Mouse (Mus musculus) forebrain, embryonic 12.5 days (tissue): ENCODE data around the gene Pip4k2a. TPM values are rescaled to one million over a fixed set of nuclear protein-coding genes. Genes with fewer than 3 reads are reported as not detected.

ENCODE experiments used
- ATAC-seq: fragments of 200-750 bp; cut with Nextera tagmentation; 2 replicates; pipeline ENCODE4 v1.8.0; 2017; ENCODE audit warnings: moderate TSS enrichment; ENCODE audit not compliant: low FRiP score
- H3K27ac ChIP-seq: fragments of 300-500 bp; sonication (generic); 2 replicates; pipeline ENCODE4 v1.5.1; 2016; ENCODE audit warnings: mild to moderate bottlenecking
- H3K27me3 ChIP-seq: fragments of 300-500 bp; sonication (generic); 2 replicates; pipeline ENCODE4 v1.6.1; 2016; ENCODE audit warnings: mild to moderate bottlenecking
- H3K36me3 ChIP-seq: fragments of 300-500 bp; sonication (generic); replicated peaks from 2 replicates; pipeline ENCODE4 v1.6.1; 2016; ENCODE audit warnings: mild to moderate bottlenecking
- H3K4me1 ChIP-seq: fragments of 300-500 bp; sonication (generic); 2 replicates; pipeline ENCODE4 v1.6.1; 2016
- H3K4me2 ChIP-seq: fragments of 300-500 bp; sonication (generic); 2 replicates; pipeline ENCODE4 v1.6.1; 2016; ENCODE audit warnings: mild to moderate bottlenecking, moderate library complexity
- H3K4me3 ChIP-seq: fragments of 300-500 bp; sonication (generic); replicated peaks from 2 replicates; pipeline ENCODE4 v1.5.1; 2016; ENCODE audit warnings: mild to moderate bottlenecking
- H3K9ac ChIP-seq: fragments of 300-500 bp; sonication (generic); 2 replicates; pipeline ENCODE4 v1.6.1; 2016; ENCODE audit warnings: mild to moderate bottlenecking
- H3K9me3 ChIP-seq: fragments of 300-500 bp; sonication (generic); 2 replicates; pipeline ENCODE4 v1.6.1; 2016
- WGBS: fragments of 180-500 bp; shearing (Covaris S2); methylation state at CpG from one replicate; pipeline ENCODE4 v1.1.7; 2016; 5-methylcytosine and 5-hydroxymethylcytosine counted together
- polyA plus RNA-seq: library from polyadenylated mRNA; unstranded; fragments of >200 nt; fragmentation: Nextera tagmentation; extraction: Ambion mirVana; gene quantifications from 2 replicates; pipeline ENCODE4 v1.2.1, GENCODE M21; 2016

Gene Pip4k2a
- polyA plus RNA-seq, 1 experiment from 2014 or later: 9.1 TPM

DNA sequence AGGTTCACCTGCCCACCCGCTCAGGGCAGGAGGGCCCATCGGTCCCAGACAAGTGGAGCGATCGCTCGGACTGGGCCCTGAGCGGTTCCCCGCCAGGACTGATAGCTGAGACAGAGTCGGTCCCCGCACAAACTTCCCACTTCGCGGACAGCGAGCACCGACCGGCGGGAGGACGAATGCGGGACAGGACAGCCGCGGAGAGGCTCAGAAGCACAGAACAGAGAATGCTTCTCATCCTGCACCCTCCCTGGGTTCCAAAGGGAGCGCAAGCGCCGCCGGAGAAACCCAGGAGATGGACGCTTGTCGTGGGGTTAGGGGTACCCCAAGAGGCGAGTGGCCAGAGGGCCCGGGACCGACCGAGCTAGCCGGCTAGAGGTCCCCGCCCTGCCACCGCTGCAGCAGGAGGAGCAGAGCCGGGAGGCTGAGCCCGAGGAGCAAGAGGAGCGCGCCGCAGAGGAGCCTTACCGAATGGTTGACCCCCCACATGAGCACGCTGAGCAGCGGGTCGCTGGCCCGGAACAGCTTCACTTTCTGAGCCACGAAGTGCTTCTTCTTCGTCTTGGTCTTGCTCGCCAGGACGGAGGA, 447 bp downstream of the Pip4k2a start:
- H3K4me1 ChIP-seq: peaks cover 15% of the 10 kb centered on the region
- under 1% methylated on average over 46 of the region's 46 CpGs for WGBS
- H3K27me3 ChIP-seq: peaks cover 18% of the 10 kb centered on the region; the same call in 1 of the 2 replicates
- H3K4me3 ChIP-seq: peak overlapping the region; percentile 75
- H3K9ac ChIP-seq: peak overlapping the region; percentile 79
- H3K36me3 ChIP-seq: no peaks in the 10 kb centered on the region
- H3K9me3 ChIP-seq: no peaks in the 10 kb centered on the region
- H3K4me2 ChIP-seq: peak overlapping the region; percentile 94
- ATAC-seq: peak; percentile 67
- H3K27ac ChIP-seq: peak overlapping the region; percentile 94

DNA sequence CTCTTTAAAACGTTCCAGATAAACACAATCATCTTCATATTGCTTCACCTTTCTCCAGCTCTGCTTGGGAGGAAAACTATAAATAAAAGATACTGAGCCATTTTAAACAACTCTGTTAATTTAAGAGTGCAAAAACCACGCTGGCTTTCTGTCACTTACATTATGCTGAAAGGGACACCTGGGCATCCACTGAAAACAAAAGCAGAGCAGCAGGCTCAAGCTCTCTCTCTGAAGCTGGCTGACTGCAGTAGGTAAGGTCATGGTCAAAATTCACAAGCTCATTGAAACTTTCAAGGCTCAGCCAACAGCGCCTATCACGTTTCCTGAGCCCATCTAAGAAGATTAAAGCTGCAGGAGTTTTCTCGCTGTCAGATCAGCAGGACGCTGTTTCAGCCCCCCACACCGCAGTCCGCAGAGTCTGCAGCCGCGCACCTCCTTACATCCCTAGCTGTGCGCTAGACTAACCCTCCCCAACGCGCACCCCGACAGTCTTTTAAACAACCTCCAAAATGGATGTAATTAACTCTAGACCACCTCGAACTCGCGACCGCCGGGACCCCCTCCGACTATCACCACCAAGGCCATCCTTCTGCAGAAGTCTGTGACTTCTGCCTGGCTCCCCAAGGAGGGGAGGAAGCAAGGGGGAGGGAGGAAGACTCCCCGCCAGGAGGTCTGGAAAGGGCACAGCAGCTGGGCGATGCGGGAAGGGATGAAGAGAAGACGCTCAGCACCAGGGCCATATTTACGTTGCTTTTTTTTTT, 1.3 kb downstream of the Pip4k2a start:
- under 1% methylated on average over 25 of the region's 25 CpGs for WGBS
- Histone ChIP-seq H3K27me3 (peaks cover 18% of the 10 kb centered on the region; the same call in 1 of the 2 replicates), H3K4me3 (peak overlapping the region; percentile 75), H3K27ac (no peak overlapping the region), H3K36me3 (no peaks in the 10 kb centered on the region), H3K9me3 (no peaks in the 10 kb centered on the region), H3K4me2 (peak overlapping the region; percentile 94), H3K4me1 (peaks cover 15% of the 10 kb centered on the region), H3K9ac (peak overlapping the region; percentile 79)
- ATAC-seq: no peak

DNA sequence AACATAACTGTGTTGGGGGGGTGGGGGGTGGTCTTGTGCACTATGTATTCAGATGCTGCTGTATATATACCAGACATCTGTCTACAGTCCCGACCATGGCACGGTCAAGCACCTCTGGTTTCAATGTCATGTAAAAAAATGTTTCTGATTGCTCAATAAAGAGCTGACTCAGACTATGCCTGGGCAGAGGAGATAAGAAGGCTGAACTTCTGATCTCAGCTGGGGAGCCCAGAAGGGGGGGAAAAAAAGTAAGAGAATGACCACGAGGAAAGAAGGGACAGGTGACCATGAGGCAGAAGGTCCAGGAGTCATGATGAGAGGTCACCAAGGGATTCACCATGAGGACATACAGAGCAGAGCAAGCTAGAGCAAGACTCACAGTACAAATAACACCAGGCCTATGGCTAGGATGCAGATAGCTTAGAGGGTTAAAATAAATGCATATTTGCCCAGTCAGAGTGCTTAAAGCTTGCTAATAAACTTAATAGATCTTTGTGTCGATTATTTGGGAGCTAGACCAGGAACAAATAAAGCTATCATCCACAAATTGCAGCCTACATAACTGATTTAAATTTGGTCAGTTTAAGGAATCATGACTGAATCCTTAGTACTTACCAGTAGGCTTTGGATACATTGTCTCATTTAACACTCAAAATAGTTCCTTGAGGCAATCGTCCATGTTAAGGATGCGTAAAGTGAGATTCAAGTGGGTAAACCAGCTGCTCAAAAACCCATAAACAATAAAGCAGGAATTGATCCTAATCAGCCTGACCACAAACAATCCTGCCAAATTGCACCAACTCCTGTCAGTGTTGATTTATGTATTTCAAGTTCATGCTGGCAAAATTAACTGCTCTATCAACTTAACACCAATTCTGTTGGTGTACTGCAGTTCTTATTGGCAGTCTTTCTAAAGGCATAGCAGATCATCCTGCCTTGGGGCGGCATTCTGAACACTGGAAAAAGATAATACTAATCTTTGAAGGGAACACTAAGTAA, 5.1 kb downstream of the Pip4k2a start:
- Histone ChIP-seq H3K4me3 (no peak overlapping the region), H3K27ac (no peak overlapping the region), H3K36me3 (no peaks in the 10 kb centered on the region), H3K4me1 (peaks cover 15% of the 10 kb centered on the region), H3K4me2 (no peak overlapping the region), H3K27me3 (0 out of 2 replicates have a peak, but pooled peaks cover 6% of the 10 kb centered on the region), H3K9ac (no peak overlapping the region), H3K9me3 (peaks cover under 1% of the 10 kb centered on the region; the same call in 1 of the 2 replicates)
- ATAC-seq: no peak
- 84% methylated on average over 7 of the region's 7 CpGs for WGBS

DNA sequence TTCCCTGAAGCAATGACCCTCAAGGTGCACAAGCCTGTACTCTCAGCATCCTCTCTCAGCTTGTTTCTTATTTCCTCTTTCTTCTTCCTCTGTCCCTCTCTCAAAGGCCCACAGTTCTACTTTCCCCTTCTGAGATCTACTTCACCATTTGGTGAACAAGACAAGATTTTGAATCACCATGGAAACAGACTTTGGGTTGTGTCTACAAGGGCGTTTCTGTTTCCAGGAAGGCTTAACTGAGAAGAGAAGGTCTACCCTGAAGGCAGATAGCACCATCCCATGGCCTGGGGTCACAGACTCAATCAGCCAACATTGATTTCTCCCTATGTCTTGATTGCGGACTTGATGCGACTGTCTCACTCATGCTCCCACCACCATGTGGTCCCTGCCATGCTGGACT, 9.0 kb downstream of the Pip4k2a start:
- peaks cover 6% of the 10 kb centered on the region; the same call in 1 of the 2 replicates for H3K9me3 ChIP-seq
- no peak overlapping the region for H3K4me3 ChIP-seq
- WGBS: 86% methylated on average over 3 of the region's 3 CpGs
- no peak overlapping the region for H3K27ac ChIP-seq
- H3K9ac ChIP-seq: no peak overlapping the region
- ATAC-seq: no peak
- H3K36me3 ChIP-seq: no peaks in the 10 kb centered on the region
- H3K4me1 ChIP-seq: no peaks in the 10 kb centered on the region
- H3K4me2 ChIP-seq: no peak overlapping the region
- no peaks in the 10 kb centered on the region for H3K27me3 ChIP-seq

DNA sequence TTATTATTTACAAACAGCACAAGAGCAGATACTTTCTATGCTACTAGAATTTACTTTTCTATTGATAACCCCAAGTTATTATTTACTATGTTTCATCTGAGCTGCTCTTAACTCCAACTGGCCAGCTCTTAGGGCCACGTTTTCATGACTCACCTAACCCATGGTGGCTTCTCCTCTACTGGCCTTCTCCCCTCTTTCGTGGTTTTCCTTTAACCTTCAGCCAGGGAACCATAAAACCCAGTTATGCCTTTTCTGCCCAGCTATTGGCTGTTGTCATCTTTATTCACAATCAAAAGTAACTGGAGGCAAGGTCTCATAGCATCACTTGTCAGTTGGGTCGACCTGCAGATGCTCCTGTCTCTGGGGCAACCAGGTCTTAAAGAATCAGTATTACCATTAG, 12.4 kb downstream of the Pip4k2a start:
- no peak overlapping the region for H3K4me3 ChIP-seq
- no peaks in the 10 kb centered on the region for H3K36me3 ChIP-seq
- WGBS: 83% methylated on average over 3 of the region's 3 CpGs
- no peak overlapping the region for H3K4me2 ChIP-seq
- peaks cover 6% of the 10 kb centered on the region; the same call in 1 of the 2 replicates for H3K9me3 ChIP-seq
- H3K27me3 ChIP-seq: no peaks in the 10 kb centered on the region
- H3K4me1 ChIP-seq: 0 out of 2 replicates have a peak, but pooled peaks cover 3% of the 10 kb centered on the region
- H3K27ac ChIP-seq: no peak overlapping the region
- ATAC-seq: no peak
- no peak overlapping the region for H3K9ac ChIP-seq

DNA sequence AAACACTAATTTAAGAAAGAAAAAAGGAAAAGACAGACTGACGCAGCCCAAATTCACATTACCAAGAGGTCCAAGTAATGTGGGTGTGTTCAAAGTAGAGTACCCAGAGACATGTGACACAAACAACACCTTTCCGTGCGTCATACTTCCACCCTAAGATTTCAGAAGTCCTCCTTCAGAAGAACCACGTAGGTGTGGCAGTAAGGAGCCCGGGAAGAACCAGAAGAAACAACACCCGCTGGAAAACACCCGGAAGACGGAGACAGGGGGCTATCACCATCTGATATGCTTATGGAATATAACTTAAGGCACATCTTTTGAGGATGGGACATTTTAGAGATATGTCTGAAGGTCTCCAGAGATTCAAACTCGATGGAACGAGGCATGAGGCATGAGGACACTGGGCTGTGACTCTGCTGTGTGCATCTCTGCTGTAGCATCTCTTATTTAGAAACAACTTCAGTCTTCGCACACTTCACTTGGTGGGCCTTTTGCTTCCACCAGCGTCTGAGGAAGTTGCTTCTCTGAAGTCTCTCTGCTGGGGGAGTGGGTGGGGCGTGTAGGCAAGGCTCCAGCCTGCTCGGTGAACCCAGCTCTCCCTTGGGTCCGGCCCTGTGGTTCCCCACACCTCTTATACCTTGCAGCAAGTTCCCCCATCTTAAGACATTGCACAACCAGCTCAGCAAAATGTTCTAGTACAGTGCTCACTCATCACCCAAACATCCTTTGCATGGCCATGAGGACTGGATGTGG, 13.7 kb downstream of the Pip4k2a start:
- H3K4me3 ChIP-seq: no peak overlapping the region
- WGBS: 95% methylated on average over 15 of the region's 15 CpGs
- peaks cover 6% of the 10 kb centered on the region; the same call in 1 of the 2 replicates for H3K9me3 ChIP-seq
- ATAC-seq: no peak
- no peaks in the 10 kb centered on the region for H3K27me3 ChIP-seq
- 0 out of 2 replicates have a peak, but pooled peaks cover 3% of the 10 kb centered on the region for H3K4me1 ChIP-seq
- no peaks in the 10 kb centered on the region for H3K36me3 ChIP-seq
- H3K27ac ChIP-seq: no peak overlapping the region
- no peak overlapping the region for H3K4me2 ChIP-seq
- no peak overlapping the region for H3K9ac ChIP-seq

DNA sequence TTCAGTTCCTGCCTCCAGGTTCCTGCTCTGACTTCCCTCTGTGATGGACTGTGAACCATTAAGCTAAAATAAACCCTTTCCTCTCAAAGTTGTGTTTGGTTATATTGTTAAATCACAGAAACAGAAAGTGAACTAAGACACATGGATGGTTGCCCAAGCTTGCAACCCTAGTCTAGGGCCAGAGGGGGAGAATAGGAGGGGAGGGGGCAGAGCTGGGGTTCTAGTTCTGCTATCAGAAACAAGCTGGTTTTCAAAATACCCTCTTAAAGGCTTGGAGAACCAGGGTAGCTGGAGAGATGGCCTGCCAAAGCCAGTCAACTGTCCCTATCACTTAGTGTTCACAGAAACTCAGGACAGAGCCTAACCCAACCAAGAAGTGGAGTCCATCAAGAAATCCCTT, 14.4 kb downstream of the Pip4k2a start:
- Histone ChIP-seq H3K36me3 (no peaks in the 10 kb centered on the region), H3K27ac (no peak overlapping the region), H3K9me3 (peaks cover 6% of the 10 kb centered on the region; the same call in 1 of the 2 replicates), H3K27me3 (no peaks in the 10 kb centered on the region), H3K4me1 (0 out of 2 replicates have a peak, but pooled peaks cover 3% of the 10 kb centered on the region), H3K9ac (no peak overlapping the region), H3K4me3 (no peak overlapping the region), H3K4me2 (no peak overlapping the region)
- ATAC-seq: no peak

DNA sequence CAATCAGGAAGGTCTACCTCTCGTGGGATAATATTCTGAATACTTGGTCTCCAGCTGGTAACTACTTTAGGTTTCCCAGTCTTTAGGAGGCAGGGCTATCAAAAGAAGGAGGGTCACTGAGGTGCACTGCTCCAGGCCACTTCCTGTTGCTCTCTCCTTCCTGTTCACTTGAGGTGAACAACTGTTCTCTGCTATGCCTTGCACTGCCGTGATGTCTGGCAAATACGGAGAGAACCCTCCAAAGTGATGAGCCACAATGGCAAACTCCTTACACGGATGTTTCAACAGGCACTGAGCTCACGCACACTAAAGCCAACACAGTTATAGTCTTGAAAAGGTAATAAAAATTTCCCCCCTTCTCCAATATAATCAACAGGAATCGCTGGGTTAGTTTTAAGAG, 15.3 kb downstream of the Pip4k2a start:
- H3K4me2 ChIP-seq: no peak overlapping the region

DNA sequence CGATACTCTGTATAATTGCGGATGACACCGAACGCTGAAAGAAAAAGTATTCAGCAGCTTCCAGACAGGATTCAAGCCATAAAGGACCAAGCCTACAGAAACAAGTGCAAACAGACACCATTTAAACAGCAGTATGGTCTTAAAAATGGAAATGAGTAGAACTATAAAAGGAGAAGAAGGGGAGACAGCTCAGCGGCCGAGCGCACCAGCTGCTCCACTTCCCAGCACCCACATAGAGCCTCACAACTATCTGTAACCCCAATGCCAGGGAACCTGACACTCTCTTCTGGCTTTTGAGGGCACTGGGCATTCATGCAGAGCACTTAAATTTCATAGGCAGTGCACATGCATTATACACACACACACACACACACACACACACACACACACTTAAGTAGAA, 18.3 kb downstream of the Pip4k2a start:
- peaks cover 7% of the 10 kb centered on the region for H3K4me1 ChIP-seq
- H3K4me3 ChIP-seq: no peak overlapping the region
- WGBS: 79% methylated on average over 7 of the region's 7 CpGs
- no peaks in the 10 kb centered on the region for H3K27me3 ChIP-seq
- H3K4me2 ChIP-seq: no peak overlapping the region
- no peak overlapping the region for H3K9ac ChIP-seq
- no peaks in the 10 kb centered on the region for H3K36me3 ChIP-seq
- no peak for ATAC-seq
- H3K9me3 ChIP-seq: no peaks in the 10 kb centered on the region
- no peak overlapping the region for H3K27ac ChIP-seq

More for the DNA sequence above, 15.3 kb downstream of the Pip4k2a start:
- Histone ChIP-seq H3K27me3 (no peaks in the 10 kb centered on the region), H3K27ac (no peak overlapping the region), H3K9me3 (peaks cover 3% of the 10 kb centered on the region; the same call in 1 of the 2 replicates), H3K4me1 (0 out of 2 replicates have a peak, but pooled peaks cover 3% of the 10 kb centered on the region), H3K4me3 (no peak overlapping the region), H3K36me3 (no peaks in the 10 kb centered on the region), H3K9ac (no peak overlapping the region)
- 76% methylated on average over 6 of the region's 6 CpGs for WGBS
- ATAC-seq: no peak

DNA sequence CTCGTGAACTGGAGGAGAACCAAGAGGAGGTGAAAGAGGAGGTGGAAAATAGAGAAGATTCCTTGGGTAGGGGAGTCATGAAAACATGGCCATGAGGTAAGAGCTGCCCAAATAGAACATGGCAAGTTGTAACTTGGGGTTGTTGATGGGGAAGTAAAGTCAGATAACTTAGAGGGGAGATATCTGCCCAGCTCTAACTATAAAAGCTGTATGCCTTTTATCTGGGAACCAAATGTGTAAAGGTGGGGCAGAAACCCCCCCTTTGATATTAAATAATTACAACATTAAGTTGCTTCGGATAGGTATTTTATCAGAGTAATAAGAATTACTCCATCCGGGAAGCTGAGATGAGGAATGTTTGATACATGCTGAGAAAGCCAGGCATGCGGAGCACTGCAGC, 18.9 kb downstream of the Pip4k2a start:
- Histone ChIP-seq H3K27me3 (no peaks in the 10 kb centered on the region), H3K36me3 (no peaks in the 10 kb centered on the region), H3K4me1 (peaks cover 7% of the 10 kb centered on the region), H3K4me3 (no peak overlapping the region), H3K27ac (no peak overlapping the region), H3K9me3 (no peaks in the 10 kb centered on the region), H3K4me2 (no peak overlapping the region), H3K9ac (no peak overlapping the region)
- WGBS: 83% methylated on average over 4 of the region's 4 CpGs
- ATAC-seq: no peak

DNA sequence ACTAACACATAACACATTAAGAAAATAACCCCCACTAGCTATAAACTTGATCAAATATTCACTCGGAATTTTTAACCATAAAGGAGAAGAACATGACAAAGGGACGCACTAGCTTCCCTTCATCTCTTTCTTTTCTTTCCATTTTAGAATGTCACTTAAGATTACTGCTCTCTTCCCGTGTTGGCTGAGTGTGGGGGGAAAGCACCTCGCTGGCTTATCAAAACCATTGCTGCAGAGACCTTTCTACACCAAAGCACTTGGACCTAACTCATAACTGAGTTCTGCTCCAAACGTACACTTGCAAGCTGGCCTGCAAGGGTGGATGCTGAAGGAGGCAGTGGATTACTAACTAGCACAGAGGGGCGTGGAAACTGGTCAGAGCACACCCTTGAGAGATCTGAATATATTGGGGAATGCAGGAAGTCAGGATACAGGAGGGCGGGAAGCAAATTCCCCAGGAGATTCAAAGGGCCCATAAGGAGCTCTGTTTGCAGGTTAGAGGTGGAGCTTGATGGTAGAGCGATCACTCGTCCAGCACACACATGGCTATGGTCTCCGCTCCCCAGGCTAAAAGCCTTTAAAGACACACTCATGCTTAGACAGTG, 20.6 kb downstream of the Pip4k2a start:
- Histone ChIP-seq H3K4me1 (peaks cover 7% of the 10 kb centered on the region), H3K4me3 (no peak overlapping the region), H3K9ac (no peak overlapping the region), H3K27ac (no peak overlapping the region), H3K27me3 (no peaks in the 10 kb centered on the region), H3K9me3 (0 out of 2 replicates have a peak, but pooled peaks cover 5% of the 10 kb centered on the region), H3K36me3 (no peaks in the 10 kb centered on the region), H3K4me2 (no peak overlapping the region)
- no peak for ATAC-seq
- WGBS: 85% methylated on average over 10 of the region's 10 CpGs
